In the genomic region with DNA sequence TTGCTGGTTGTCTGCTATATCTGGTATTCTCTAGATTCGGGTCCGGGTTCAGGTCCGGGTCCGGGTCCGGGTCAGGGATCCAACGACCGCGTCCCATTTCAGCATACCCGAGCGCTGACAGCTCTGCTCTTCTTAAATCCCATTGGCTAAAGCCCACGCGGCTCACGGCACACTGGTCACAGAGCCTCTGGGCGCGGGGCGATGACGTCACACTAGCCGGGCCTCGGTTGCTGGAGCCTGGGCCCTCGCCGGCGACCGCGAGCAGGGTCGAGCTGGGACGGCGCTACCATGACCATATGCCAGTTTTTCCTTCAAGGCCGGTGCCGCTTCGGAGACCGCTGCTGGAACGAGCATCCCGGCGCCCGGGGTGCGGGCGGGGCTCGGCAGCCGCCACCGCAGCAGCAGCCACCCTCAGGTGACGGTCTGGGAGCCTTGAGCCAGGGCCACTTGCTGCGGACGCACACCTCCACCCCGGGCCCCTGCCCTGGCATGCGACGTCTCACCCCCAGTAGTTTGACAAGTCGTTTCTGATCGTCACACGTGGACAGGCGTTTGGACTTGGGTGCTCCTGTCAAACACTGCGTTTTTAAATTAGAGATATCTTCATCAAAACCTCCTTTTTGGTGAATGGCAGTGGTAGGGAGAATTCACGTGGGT, we compare ENCODE assay signal across 1 mouse cellular context.
TF ChIP-seq lines count a peak whose summit lies in the region.

A gene (plus strand): TSS at position 175 of the 657 bp plus-strand sequence.

TF ChIP-seq in CH12.LX, 34 proteins besides CTCF, POLR2A, EP300 and RAD21 (continued from another document):
- TF ChIP-seq MXI1 (IDR thresholded peaks at IDR 0.05; ENCODE audit: low read depth, low read length) = peak; percentile 93
- peak; percentile 30; the same call in 1 of the 2 replicates for TF ChIP-seq CHD2 (IDR thresholded peaks at IDR 0.05; ENCODE audit: low read length)
- TF ChIP-seq PAX5 (IDR thresholded peaks at IDR 0.05; ENCODE audit: low read length) = no peak
- TF ChIP-seq SIN3A (IDR thresholded peaks at IDR 0.05; ENCODE audit: low read length) = peak; percentile 77
- TF ChIP-seq ELF1 (IDR thresholded peaks at IDR 0.05; ENCODE audit: low read depth, low read length) = 0 out of 2 replicates have a peak, but pooled peaks have one; percentile 20
- TF ChIP-seq MAZ (IDR thresholded peaks at IDR 0.05; ENCODE audit: low read depth, low read length) = no peak
- TF ChIP-seq JUND (conservative IDR thresholded peaks at IDR 0.05; ENCODE audit: low read depth, low read length) = no peak
- TF ChIP-seq ZC3H11A (IDR thresholded peaks at IDR 0.05; ENCODE audit: low read depth, low read length) = no peak
- TF ChIP-seq MEF2A (IDR thresholded peaks at IDR 0.05; ENCODE audit: borderline replicate concordance, low read depth, low read length) = peak; percentile 39; the same call in 1 of the 2 replicates
- no peak for TF ChIP-seq USF2 (conservative IDR thresholded peaks at IDR 0.05; ENCODE audit: low read depth, low read length)
- TF ChIP-seq E2F4 (IDR thresholded peaks at IDR 0.05; ENCODE audit: insufficient replicate concordance, low read depth, low read length) = no peak
- no peak for TF ChIP-seq RCOR1 (conservative IDR thresholded peaks at IDR 0.05; ENCODE audit: low read depth, low read length)
- TF ChIP-seq MAFK (IDR thresholded peaks at IDR 0.05; ENCODE audit: insufficient replicate concordance, low read length) = no peak
- TF ChIP-seq GABPA (IDR thresholded peaks at IDR 0.05; ENCODE audit: insufficient replicate concordance, low read depth, low read length) = no peak
- TF ChIP-seq KAT2A (IDR thresholded peaks at IDR 0.05; ENCODE audit: insufficient replicate concordance, low read length) = 0 out of 2 replicates have a peak, but pooled peaks have one; percentile 35
- no peak for TF ChIP-seq ETS1 (conservative IDR thresholded peaks at IDR 0.05; ENCODE audit: low read depth, low read length)
- peak; percentile 53; the same call in 1 of the 2 replicates for TF ChIP-seq POLR2AphosphoS2 (IDR thresholded peaks at IDR 0.05; ENCODE audit: low read depth, low read length)
- no peak for TF ChIP-seq ZKSCAN1 (IDR thresholded peaks at IDR 0.05; ENCODE audit: borderline replicate concordance, low read depth, low read length)
- peak; percentile 72; the same call in 1 of the 2 replicates for TF ChIP-seq TCF12 (IDR thresholded peaks at IDR 0.05; ENCODE audit: low read depth, low read length)
- TF ChIP-seq ZMIZ1 (IDR thresholded peaks at IDR 0.05; ENCODE audit: low read depth, low read length) = no peak; the same call in 1 of the 2 replicates
